Mouse (Mus musculus): ENCODE measurements around the gene Pde4a.

DNA sequence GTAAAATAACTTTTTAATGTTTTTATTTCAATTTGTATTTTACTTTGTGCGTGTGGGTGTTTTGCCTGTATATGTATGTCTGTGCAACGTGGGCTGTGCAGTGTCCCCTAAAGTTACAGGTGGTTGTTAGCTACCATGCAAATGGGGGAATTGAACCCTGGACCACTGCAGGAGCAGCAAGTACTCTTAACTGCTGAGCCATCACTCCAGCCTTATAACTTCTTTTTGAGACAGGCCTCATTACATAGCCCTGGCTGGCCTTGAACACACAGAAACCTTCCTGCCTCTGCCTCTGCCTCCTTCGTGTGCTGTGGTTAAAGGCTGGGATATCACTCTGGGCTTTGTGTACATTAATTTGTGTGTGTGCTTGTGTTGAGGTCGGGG is 73.9 kb downstream of the Pde4a start:
- TF ChIP-seq POLR2A (IDR thresholded peaks at IDR 0.05; ENCODE audit: insufficient read depth, low read length) (no peak), CTCF (IDR thresholded peaks at IDR 0.05; ENCODE audit: low read depth, low read length) (no peak), EP300 (IDR thresholded peaks at IDR 0.05; ENCODE audit: insufficient read depth, low read depth, low read length) (no peak)

All from ES-Bruce4 (cell line).